Mouse (Mus musculus): ENCODE results near the gene Rxrb.
"Not testable (repeated sequence)": the region's sequence is repeated elsewhere in the genome, so short reads cannot be mapped to it uniquely, and the experiment has no call there.

The Rxrb gene

GRCm38 (mm10) chr17:34031465-34032173 lies at the start of gene Rxrb, which contains the start of gene Slc39a7:
Gene Rxrb (plus strand): TSS chr17:34031812.
Gene Slc39a7 (minus strand): TSS chr17:34031682.
- peak; percentile 99 to 100 for DNase-seq (ENCODE audit: inconsistent age in 2 of 2, low spot score in 1 of 2)

GRCm38 (mm10) chr17:33982136-33982535 lies 49.5 kb upstream of the Rxrb start:
- DNase-seq (ENCODE audit: inconsistent age in 2 of 2, low spot score in 1 of 2) = peak; percentile 51 to 86

GRCm38 (mm10) chr17:33991788-33992664 lies 39.6 kb upstream of the Rxrb start:
- peak; percentile 48 to 83 for DNase-seq (ENCODE audit: inconsistent age in 2 of 2, low spot score in 1 of 2)

GRCm38 (mm10) chr17:33994959-33995358 lies 36.7 kb upstream of the Rxrb start:
- DNase-seq (ENCODE audit: inconsistent age in 2 of 2, low spot score in 1 of 2) = no peak

- DNase-seq (ENCODE audit: inconsistent age in 2 of 2, low spot score in 1 of 2) = no peak
Measured at GRCm38 (mm10) chr17:33995651-33996050, 36.0 kb upstream of the Rxrb start.

GRCm38 (mm10) chr17:33997025-33997424 lies 34.6 kb upstream of the Rxrb start:
- DNase-seq (ENCODE audit: inconsistent age in 2 of 2, low spot score in 1 of 2) = not testable (repeated sequence)

- DNase-seq (ENCODE audit: inconsistent age in 2 of 2, low spot score in 1 of 2) = not testable (repeated sequence)
Measured at GRCm38 (mm10) chr17:33998697-33999096, 32.9 kb upstream of the Rxrb start.

- DNase-seq (ENCODE audit: inconsistent age in 2 of 2, low spot score in 1 of 2) = peak; percentile 45 to 75
Measured at GRCm38 (mm10) chr17:33999341-34000149, 32.1 kb upstream of the Rxrb start.

GRCm38 (mm10) chr17:34000150-34000537 lies 31.5 kb upstream of the Rxrb start, which contains the start of gene H2-K1:
Gene H2-K1 (minus strand): TSS chr17:34000347.
- peak; percentile 95 to 98 for DNase-seq (ENCODE audit: inconsistent age in 2 of 2, low spot score in 1 of 2)

GRCm38 (mm10) chr17:34000796-34001195 lies 30.8 kb upstream of the Rxrb start:
- DNase-seq (ENCODE audit: inconsistent age in 2 of 2, low spot score in 1 of 2) = not testable (repeated sequence)

- peak; percentile 27 to 76 for DNase-seq (ENCODE audit: inconsistent age in 2 of 2, low spot score in 1 of 2)
Measured at GRCm38 (mm10) chr17:34003426-34003825, 28.2 kb upstream of the Rxrb start.

GRCm38 (mm10) chr17:34006570-34006969 lies 25.0 kb upstream of the Rxrb start:
- DNase-seq (ENCODE audit: inconsistent age in 2 of 2, low spot score in 1 of 2) = no peak

GRCm38 (mm10) chr17:34010156-34010555 lies 21.5 kb upstream of the Rxrb start:
- no peak for DNase-seq (ENCODE audit: inconsistent age in 2 of 2, low spot score in 1 of 2)

GRCm38 (mm10) chr17:34013436-34013835 lies 18.2 kb upstream of the Rxrb start:
- DNase-seq (ENCODE audit: inconsistent age in 2 of 2, low spot score in 1 of 2) = no peak

GRCm38 (mm10) chr17:34021539-34022413 lies 9.8 kb upstream of the Rxrb start:
- DNase-seq (ENCODE audit: inconsistent age in 2 of 2, low spot score in 1 of 2) = peak; percentile 27 to 31

- peak in 1 of 2 experiments; percentile 27 for DNase-seq (ENCODE audit: inconsistent age in 2 of 2, low spot score in 1 of 2)
Measured at GRCm38 (mm10) chr17:34022414-34022783, 9.2 kb upstream of the Rxrb start.

- peak; percentile 28 to 40 for DNase-seq (ENCODE audit: inconsistent age in 2 of 2, low spot score in 1 of 2)
Measured at GRCm38 (mm10) chr17:34022987-34023386, 8.6 kb upstream of the Rxrb start.

GRCm38 (mm10) chr17:34023678-34024077 lies 7.9 kb upstream of the Rxrb start:
- DNase-seq (ENCODE audit: inconsistent age in 2 of 2, low spot score in 1 of 2) = peak in 1 of 2 experiments; percentile 48

GRCm38 (mm10) chr17:34024317-34024821 lies 7.2 kb upstream of the Rxrb start, which contains the start of gene Ring1:
Gene Ring1 (minus strand): TSS chr17:34024680.
- DNase-seq (ENCODE audit: inconsistent age in 2 of 2, low spot score in 1 of 2) = peak; percentile 91 to 97
